Mouse (Mus musculus): ENCODE data around the gene Nfib.

DNA sequence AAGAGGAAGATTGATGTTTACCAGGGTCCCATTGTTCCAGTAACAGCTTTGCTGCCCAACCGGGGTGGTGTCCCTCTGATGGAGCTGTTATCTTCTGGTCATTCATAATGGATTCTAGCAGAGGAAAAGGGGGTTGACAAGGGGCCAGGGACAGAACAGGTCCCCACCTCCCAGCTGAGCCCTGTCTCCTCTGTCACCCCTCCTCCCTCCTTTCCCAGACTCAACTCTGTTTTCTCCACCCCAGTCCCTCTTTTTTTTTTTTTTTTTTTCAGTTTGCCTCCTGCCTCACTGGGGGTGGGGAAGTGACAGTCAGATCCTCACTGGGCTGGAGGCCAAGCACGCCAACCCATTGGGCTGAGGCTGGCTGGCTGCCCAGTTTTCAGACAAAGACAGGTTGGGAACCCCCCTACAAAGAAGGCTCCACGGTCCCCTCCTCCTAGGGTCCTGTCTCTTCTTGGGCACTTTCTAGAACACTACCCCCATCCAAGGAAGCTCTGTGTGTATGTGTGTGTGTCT, 83.2 kb downstream of the Nfib start:
- no peak for TF ChIP-seq MAFK (IDR thresholded peaks at IDR 0.05; ENCODE audit: borderline replicate concordance, low read depth, low read length)
- TF ChIP-seq CTCF (IDR thresholded peaks at IDR 0.05 in 2 of 3, conservative IDR thresholded peaks at IDR 0.05 in 1 of 3; ENCODE audit: control insufficient read depth in 1 of 3, insufficient read depth in 1 of 3, low read depth in 2 of 3, low read length in 3 of 3, poor library complexity in 1 of 3, severe bottlenecking in 1 of 3): no peak
- no peak for TF ChIP-seq POLR2A (IDR thresholded peaks at IDR 0.05; ENCODE audit: control insufficient read depth in 1 of 2, insufficient read depth in 1 of 2, low read depth in 1 of 2, low read length in 2 of 2, poor library complexity in 1 of 2)
- no peak for TF ChIP-seq E2F4 (IDR thresholded peaks at IDR 0.05; ENCODE audit: borderline replicate concordance, low read depth, low read length)
- no peak for TF ChIP-seq TBP (IDR thresholded peaks at IDR 0.05; ENCODE audit: low read depth, low read length)
- no peak for TF ChIP-seq ZKSCAN1 (IDR thresholded peaks at IDR 0.05; ENCODE audit: low read depth, low read length)
